Mouse (Mus musculus): Measurements from ENCODE around the gene Gabrd. TPM values are rescaled to one million over a fixed set of nuclear protein-coding genes. Genes with fewer than 3 reads are reported as not detected.
"Not testable (repeated sequence)": the region's sequence is repeated elsewhere in the genome, so short reads cannot be mapped to it uniquely, and the experiment has no call there.

Gabrd gene
- polyA plus RNA-seq, 1 experiment from 2014 or later = not detected

DNA sequence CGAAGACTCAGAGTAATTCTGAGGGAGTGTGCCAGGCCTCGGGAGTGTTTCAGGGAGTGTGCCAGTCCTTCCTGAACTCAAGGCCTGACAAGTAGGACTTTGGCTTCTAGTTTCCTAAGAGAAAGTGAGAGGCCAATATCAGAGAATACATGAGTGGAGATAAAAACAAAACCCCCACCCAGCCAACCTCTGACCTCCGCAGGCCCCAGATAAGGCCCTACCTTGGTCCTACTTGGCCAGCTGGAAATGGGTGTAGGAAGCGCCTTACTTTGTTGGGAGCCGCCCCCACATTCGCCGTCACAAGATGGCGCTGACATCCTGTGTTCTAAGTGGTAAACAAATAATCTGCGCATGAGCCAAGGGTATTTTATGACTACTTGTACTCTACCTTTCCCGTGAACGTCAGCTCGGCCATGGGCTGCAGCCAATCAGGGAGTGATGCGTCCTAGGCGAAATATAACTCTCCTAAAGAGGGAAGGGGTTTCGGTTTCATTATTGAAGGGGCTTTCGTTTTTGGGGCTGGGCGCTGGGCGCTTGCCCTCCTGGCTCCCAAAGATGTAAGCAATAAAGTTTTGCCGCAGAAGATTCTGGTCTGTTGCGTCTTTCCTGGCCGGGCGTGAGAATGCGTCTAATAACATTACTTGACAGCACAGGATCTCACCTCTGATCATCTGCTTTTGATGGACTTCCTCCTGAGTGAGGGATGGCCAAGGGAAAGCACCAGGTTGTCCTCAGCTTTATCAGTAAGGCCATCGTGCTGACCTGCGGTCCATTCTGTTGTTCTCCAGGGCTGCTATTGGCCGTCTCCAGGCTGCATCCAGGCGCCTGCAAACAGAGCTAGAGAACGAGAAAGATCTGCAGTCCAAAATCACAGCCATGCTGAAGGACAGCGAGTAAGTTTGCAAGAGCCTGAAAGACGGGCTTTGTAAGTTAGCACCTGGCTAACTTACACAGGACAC, 23.8 kb upstream of the Gabrd start:
- not testable (repeated sequence) for H3K9ac ChIP-seq (replicated peaks; ENCODE audit: low read length); H3K27ac ChIP-seq (replicated peaks; ENCODE audit: low read depth, low read length); ATAC-seq (replicated peaks; ENCODE audit: insufficient number of reproducible peaks, low FRiP score, low TSS enrichment, low read depth); H3K36me3 ChIP-seq (replicated peaks; ENCODE audit: control insufficient read depth, insufficient read depth, low read depth, low read length); H3K4me1 ChIP-seq (ENCODE audit: control insufficient read depth, insufficient read depth, low read length); DNase-seq (ENCODE audit: low spot score); H3K27me3 ChIP-seq (ENCODE audit: control insufficient read depth, insufficient read depth, low read length); H3K9me3 ChIP-seq (replicated peaks; ENCODE audit: control insufficient read depth, low read length); H3K4me3 ChIP-seq (ENCODE audit: low read depth, low read length); H3K4me2 ChIP-seq (ENCODE audit: low read depth, low read length)
- WGBS = 84% methylated on average over 20 of the region's 30 CpGs

DNA sequence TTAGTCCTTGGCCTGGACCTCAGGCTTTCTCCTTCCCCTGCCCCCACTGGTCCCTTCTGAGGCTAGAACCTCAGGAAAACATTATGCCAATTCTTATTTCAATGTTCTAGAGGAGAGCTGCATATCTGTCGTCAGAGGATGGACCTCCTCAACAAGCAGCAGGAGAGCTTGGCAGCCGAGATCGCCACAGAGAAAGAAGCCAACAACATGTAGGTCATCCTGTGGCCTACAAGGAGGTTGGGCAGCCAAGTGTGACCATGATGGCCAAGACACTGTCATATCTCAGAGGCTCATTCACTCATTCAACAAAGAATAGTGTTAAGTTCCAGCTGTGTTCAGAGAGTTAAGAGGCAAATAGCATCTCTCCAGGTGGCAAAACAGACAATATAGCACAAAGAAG, 22.2 kb upstream of the Gabrd start:
- DNase-seq (ENCODE audit: low spot score) (no peak), ATAC-seq (replicated peaks; ENCODE audit: insufficient number of reproducible peaks, low FRiP score, low TSS enrichment, low read depth) (no peak)
- Histone ChIP-seq H3K9ac (replicated peaks; ENCODE audit: low read length) (no peak overlapping the region), H3K27ac (replicated peaks; ENCODE audit: low read depth, low read length) (no peak overlapping the region), H3K4me1 (ENCODE audit: control insufficient read depth, insufficient read depth, low read length) (no peaks in the 10 kb centered on the region), H3K9me3 (replicated peaks; ENCODE audit: control insufficient read depth, low read length) (no peaks in the 10 kb centered on the region), H3K36me3 (replicated peaks; ENCODE audit: control insufficient read depth, insufficient read depth, low read depth, low read length) (no peaks in the 10 kb centered on the region), H3K27me3 (ENCODE audit: control insufficient read depth, insufficient read depth, low read length) (no peaks in the 10 kb centered on the region), H3K4me3 (ENCODE audit: low read depth, low read length) (no peak overlapping the region), H3K4me2 (ENCODE audit: low read depth, low read length) (no peak overlapping the region)
- WGBS = 92% methylated on average over 3 of the region's 3 CpGs

DNA sequence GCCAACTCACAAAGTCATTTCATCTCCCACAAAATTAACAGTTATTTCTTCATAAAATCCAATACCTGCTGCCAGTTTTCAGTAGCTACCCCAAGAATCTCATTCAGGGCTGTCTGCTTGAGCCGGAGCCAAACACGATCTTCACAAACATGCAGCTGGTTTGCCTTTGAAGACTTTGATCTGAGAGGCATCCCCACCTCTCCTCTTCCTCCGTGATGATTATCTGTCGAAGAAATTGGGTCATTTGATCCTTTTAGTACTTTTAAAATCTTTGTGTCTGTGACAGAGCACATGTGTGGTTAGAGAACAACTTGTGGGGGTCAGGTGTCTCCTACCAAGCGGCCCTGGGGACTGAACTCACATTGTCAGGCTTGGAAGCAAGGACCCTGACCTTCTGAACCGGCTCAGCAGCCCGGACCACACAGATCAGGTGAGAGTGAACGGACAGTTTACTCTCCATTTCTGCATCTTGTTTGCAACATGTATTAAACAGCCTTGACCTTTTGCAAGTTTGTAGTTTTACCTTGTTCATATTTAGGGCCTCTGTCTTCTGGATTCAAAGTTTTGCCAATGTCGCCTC, 16.8 kb upstream of the Gabrd start:
- no peak for ATAC-seq (replicated peaks; ENCODE audit: insufficient number of reproducible peaks, low FRiP score, low TSS enrichment, low read depth)
- H3K27ac ChIP-seq (replicated peaks; ENCODE audit: low read depth, low read length) = no peak overlapping the region
- 78% methylated on average over 9 of the region's 9 CpGs for WGBS
- H3K27me3 ChIP-seq (ENCODE audit: control insufficient read depth, insufficient read depth, low read length) = no peaks in the 10 kb centered on the region
- H3K4me2 ChIP-seq (ENCODE audit: low read depth, low read length) = no peak overlapping the region
- no peak for DNase-seq (ENCODE audit: low spot score)
- no peaks in the 10 kb centered on the region for H3K9me3 ChIP-seq (replicated peaks; ENCODE audit: control insufficient read depth, low read length)
- H3K4me3 ChIP-seq (ENCODE audit: low read depth, low read length) = no peak overlapping the region
- no peaks in the 10 kb centered on the region for H3K4me1 ChIP-seq (ENCODE audit: control insufficient read depth, insufficient read depth, low read length)
- no peak overlapping the region for H3K9ac ChIP-seq (replicated peaks; ENCODE audit: low read length)
- H3K36me3 ChIP-seq (replicated peaks; ENCODE audit: control insufficient read depth, insufficient read depth, low read depth, low read length) = no peaks in the 10 kb centered on the region

DNA sequence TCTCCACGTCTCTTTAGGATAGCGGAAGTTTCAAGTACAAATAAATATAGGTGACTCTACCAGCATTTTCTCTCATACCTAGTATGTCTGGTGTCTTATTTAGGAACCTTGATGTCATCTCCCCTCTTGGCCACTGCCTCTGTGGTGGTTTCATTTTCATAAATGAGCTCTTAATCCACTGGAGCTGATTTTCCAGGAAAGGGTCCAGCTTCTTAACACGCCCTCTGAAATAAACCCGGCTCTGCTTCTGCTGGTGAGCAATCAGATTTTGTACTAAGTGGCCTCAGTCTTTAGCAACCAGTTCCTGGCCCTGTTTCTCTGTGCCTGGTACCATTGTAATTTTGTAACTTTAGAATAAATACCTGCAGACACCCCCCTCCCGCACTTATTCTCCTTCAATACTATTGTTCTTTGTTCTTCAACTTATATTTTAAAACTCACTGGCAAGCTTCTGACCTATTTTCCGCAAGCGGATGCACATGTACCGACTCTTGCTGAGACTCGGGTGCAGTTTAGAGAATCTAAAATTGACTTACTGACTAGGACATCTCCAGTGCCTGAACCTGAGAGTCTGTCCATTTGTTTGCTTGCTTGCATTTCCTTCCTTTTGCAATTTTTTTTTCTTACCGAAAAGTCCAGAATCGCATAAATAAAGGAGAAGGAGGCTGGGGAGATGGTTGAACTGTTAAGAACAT, 15.9 kb upstream of the Gabrd start:
- WGBS = 91% methylated on average over 11 of the region's 11 CpGs
- Histone ChIP-seq H3K4me1 (ENCODE audit: control insufficient read depth, insufficient read depth, low read length) (no peaks in the 10 kb centered on the region), H3K4me3 (ENCODE audit: low read depth, low read length) (no peak overlapping the region), H3K4me2 (ENCODE audit: low read depth, low read length) (no peak overlapping the region), H3K36me3 (replicated peaks; ENCODE audit: control insufficient read depth, insufficient read depth, low read depth, low read length) (no peaks in the 10 kb centered on the region), H3K9ac (replicated peaks; ENCODE audit: low read length) (no peak overlapping the region), H3K9me3 (replicated peaks; ENCODE audit: control insufficient read depth, low read length) (no peaks in the 10 kb centered on the region), H3K27ac (replicated peaks; ENCODE audit: low read depth, low read length) (no peak overlapping the region), H3K27me3 (ENCODE audit: control insufficient read depth, insufficient read depth, low read length) (no peaks in the 10 kb centered on the region)
- DNase-seq (ENCODE audit: low spot score) = no peak
- no peak for ATAC-seq (replicated peaks; ENCODE audit: insufficient number of reproducible peaks, low FRiP score, low TSS enrichment, low read depth)

DNA sequence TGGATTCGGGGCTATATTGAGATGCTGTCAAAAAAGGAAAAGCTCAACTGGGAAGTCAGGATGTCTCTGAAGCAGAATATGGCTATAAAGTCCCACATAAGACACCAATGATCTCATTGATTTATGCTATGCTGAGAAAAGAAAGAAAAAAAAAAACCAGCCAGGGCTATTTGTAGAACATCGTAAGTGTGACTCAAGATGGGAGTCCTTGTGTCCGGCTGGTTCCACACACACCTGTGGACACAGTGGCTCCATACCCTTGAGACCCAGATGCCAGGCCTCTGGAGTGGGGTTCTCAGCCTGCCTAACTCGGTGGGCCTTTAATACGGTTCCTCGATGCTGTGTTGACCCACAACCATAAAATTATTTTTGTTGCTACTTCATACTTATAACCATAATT, 14.2 kb upstream of the Gabrd start:
- WGBS = 96% methylated on average over 6 of the region's 6 CpGs
- no peak overlapping the region for H3K4me2 ChIP-seq (ENCODE audit: low read depth, low read length)
- no peaks in the 10 kb centered on the region for H3K36me3 ChIP-seq (replicated peaks; ENCODE audit: control insufficient read depth, insufficient read depth, low read depth, low read length)
- ATAC-seq (replicated peaks; ENCODE audit: insufficient number of reproducible peaks, low FRiP score, low TSS enrichment, low read depth) = no peak
- no peak overlapping the region for H3K4me3 ChIP-seq (ENCODE audit: low read depth, low read length)
- H3K27me3 ChIP-seq (ENCODE audit: control insufficient read depth, insufficient read depth, low read length) = no peaks in the 10 kb centered on the region
- H3K27ac ChIP-seq (replicated peaks; ENCODE audit: low read depth, low read length) = no peak overlapping the region
- no peaks in the 10 kb centered on the region for H3K4me1 ChIP-seq (ENCODE audit: control insufficient read depth, insufficient read depth, low read length)
- no peaks in the 10 kb centered on the region for H3K9me3 ChIP-seq (replicated peaks; ENCODE audit: control insufficient read depth, low read length)
- no peak for DNase-seq (ENCODE audit: low spot score)
- no peak overlapping the region for H3K9ac ChIP-seq (replicated peaks; ENCODE audit: low read length)

DNA sequence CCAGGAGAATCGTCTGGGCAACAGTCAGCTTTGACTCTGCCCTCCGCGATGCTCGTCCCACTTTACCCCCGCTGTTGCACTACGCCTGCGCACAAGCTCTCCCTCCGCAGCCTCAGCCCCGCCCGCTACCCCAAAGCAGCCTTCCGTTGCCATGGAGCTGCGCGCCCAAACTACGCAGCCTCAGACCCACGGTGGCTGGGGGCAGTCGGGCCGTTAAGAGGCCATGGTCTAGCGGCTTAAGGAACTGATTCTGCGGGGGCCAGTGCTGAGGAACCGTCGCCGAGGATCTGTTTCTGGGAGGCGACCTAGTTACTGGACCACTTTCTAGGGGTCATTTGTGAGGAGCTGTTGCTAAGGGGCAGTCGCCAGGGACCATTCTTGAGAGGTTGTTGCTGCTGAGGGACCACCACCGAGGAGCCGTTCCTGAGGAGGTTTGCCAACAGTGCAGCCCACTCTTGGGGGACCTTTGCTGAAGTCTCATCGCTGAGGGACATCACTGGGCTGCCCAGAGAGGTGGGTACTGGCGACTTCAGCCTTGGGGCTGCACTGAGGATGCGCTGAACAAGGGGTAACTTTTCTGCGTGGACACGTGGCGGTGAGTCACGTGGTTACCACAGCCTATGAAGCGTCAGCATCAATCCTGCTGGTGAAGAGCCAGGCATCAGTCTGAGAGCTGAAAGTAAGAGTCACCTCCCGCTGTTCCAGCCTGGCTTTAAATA, 11.3 kb upstream of the Gabrd start, which contains the start of gene Cfap74:
Gene Cfap74, plus strand, starts transcription at position 133 of the 719 bp plus-strand sequence.
- Histone ChIP-seq H3K9me3 (replicated peaks; ENCODE audit: control insufficient read depth, low read length) (no peaks in the 10 kb centered on the region), H3K4me3 (ENCODE audit: low read depth, low read length) (peak within 1 kb of the TSS; percentile 48), H3K4me2 (ENCODE audit: low read depth, low read length) (peak within 1 kb of the TSS; percentile 93), H3K27me3 (ENCODE audit: control insufficient read depth, insufficient read depth, low read length) (no peaks in the 10 kb centered on the region), H3K27ac (replicated peaks; ENCODE audit: low read depth, low read length) (no peak within 1 kb of the TSS), H3K36me3 (replicated peaks; ENCODE audit: control insufficient read depth, insufficient read depth, low read depth, low read length) (no peaks in the 10 kb centered on the region), H3K9ac (replicated peaks; ENCODE audit: low read length) (peak within 1 kb of the TSS; percentile 45), H3K4me1 (ENCODE audit: control insufficient read depth, insufficient read depth, low read length) (no peaks in the 10 kb centered on the region)
- peak; percentile 93 for DNase-seq (ENCODE audit: low spot score)
- peak; percentile 96 for ATAC-seq (replicated peaks; ENCODE audit: insufficient number of reproducible peaks, low FRiP score, low TSS enrichment, low read depth)
- WGBS = under 1% methylated on average over 35 of the region's 35 CpGs

DNA sequence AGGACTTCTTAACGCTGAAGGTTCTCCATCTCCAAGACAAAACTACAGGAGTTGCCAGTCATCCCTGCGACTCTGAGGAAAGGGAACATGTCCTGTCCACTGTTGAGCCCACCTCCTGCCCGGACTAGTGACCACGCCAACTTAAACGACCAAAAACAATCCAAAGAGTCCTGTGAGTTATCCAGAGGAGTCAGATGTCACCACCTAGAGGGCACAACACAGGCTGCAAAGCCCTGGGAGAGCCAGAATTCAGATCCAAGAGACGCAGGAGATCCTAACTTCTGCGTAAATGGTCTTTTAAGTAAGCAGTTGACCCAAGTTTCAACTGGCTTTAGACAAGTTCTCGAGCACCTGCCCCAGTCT, 10.8 kb upstream of the Gabrd start:
- ATAC-seq (replicated peaks; ENCODE audit: insufficient number of reproducible peaks, low FRiP score, low TSS enrichment, low read depth) (peak; percentile 45; the same call in 1 of the 2 replicates), DNase-seq (ENCODE audit: low spot score) (no peak)
- H3K4me2 ChIP-seq (ENCODE audit: low read depth, low read length) = peak overlapping the region; percentile 93
- H3K27ac ChIP-seq (replicated peaks; ENCODE audit: low read depth, low read length) = no peak overlapping the region
- H3K9ac ChIP-seq (replicated peaks; ENCODE audit: low read length) = peak overlapping the region; percentile 28
- H3K27me3 ChIP-seq (ENCODE audit: control insufficient read depth, insufficient read depth, low read length) = no peaks in the 10 kb centered on the region
- no peaks in the 10 kb centered on the region for H3K36me3 ChIP-seq (replicated peaks; ENCODE audit: control insufficient read depth, insufficient read depth, low read depth, low read length)
- 3% methylated on average over 8 of the region's 8 CpGs for WGBS
- H3K4me3 ChIP-seq (ENCODE audit: low read depth, low read length) = peak overlapping the region; percentile 48
- no peaks in the 10 kb centered on the region for H3K4me1 ChIP-seq (ENCODE audit: control insufficient read depth, insufficient read depth, low read length)
- no peaks in the 10 kb centered on the region for H3K9me3 ChIP-seq (replicated peaks; ENCODE audit: control insufficient read depth, low read length)

All from embryonic facial prominence, embryonic 11.5 days (tissue).